Mouse (Mus musculus) left cerebral cortex, adult 18-20 months (tissue): ENCODE measurements around the gene Hcn1. TPM values are rescaled to one million over a fixed set of nuclear protein-coding genes. Genes with fewer than 3 reads are reported as not detected.

Experiments
- DNase-seq, 2 experiments: peaks; one replicate each; pipeline ENCODE4 v3.0.0; 2021 to 2022; ENCODE audit warnings: low spot score in 2 of 2, mixed read lengths in 1 of 2
- long read RNA-seq, 2 experiments: library from polyadenylated mRNA; stranded (forward); transcript quantifications; one replicate each; pipeline ENCODE4 v2.0.0; 2021
- total RNA-seq, 2 experiments: library from RNA; stranded (reverse); gene quantifications; 2 replicates each; pipeline ENCODE4 v1.2.3; 2021

The Hcn1 gene
- 10 to 100 TPM; 35.2 to 36.5 TPM for total RNA-seq
- long read RNA-seq, experiment 1, full-length matches to known transcripts: 11 of 14 reads
- long read RNA-seq, experiment 1, partial matches to known transcripts: 0 of 14 reads
- long read RNA-seq, experiment 1, other reads (novel, unspliced or antisense): 3 of 14 reads
- long read RNA-seq, experiment 2, full-length matches to known transcripts: 8 of 10 reads
- long read RNA-seq, experiment 2, partial matches to known transcripts: 2 of 10 reads
- long read RNA-seq, experiment 2, other reads (novel, unspliced or antisense): 0 of 10 reads

GRCm38 (mm10) chr13:117602181-117602580, at the start of gene Hcn1:
Gene Hcn1, plus strand, starts transcription at chr13:117602320.
- peak; percentile 83 to 91 for DNase-seq

GRCm38 (mm10) chr13:117567251-117567650, 34.9 kb upstream of the Hcn1 start:
- peak; percentile 67 to 74 for DNase-seq

GRCm38 (mm10) chr13:117571747-117572146, 30.4 kb upstream of the Hcn1 start:
- DNase-seq: no peak

- no peak for DNase-seq
These were observed 7.5 kb upstream of the Hcn1 start for GRCm38 (mm10) chr13:117594494-117595182.

- DNase-seq: no peak
These were observed 7.0 kb upstream of the Hcn1 start for GRCm38 (mm10) chr13:117595183-117595532.

GRCm38 (mm10) chr13:117601331-117601965, 672 bp upstream of the Hcn1 start:
- no peak for DNase-seq

- DNase-seq: peak; percentile 28 to 49
These were observed 668 bp downstream of the Hcn1 start for GRCm38 (mm10) chr13:117602617-117603358.

GRCm38 (mm10) chr13:117603421-117603820, 1.3 kb downstream of the Hcn1 start:
- peak; percentile 33 to 36 for DNase-seq

GRCm38 (mm10) chr13:117604073-117604472, 2.0 kb downstream of the Hcn1 start:
- DNase-seq: no peak

GRCm38 (mm10) chr13:117604971-117605750, 3.0 kb downstream of the Hcn1 start:
- no peak for DNase-seq

GRCm38 (mm10) chr13:117611881-117612280, 9.8 kb downstream of the Hcn1 start:
- no peak for DNase-seq

- DNase-seq: no peak
These were observed 17.4 kb downstream of the Hcn1 start for GRCm38 (mm10) chr13:117619544-117619943.

GRCm38 (mm10) chr13:117657501-117657900, 55.4 kb downstream of the Hcn1 start:
- DNase-seq: peak in 1 of 2 experiments; percentile 26

GRCm38 (mm10) chr13:117658414-117659175, 56.5 kb downstream of the Hcn1 start:
- peak in 1 of 2 experiments; percentile 25 for DNase-seq

DNA sequence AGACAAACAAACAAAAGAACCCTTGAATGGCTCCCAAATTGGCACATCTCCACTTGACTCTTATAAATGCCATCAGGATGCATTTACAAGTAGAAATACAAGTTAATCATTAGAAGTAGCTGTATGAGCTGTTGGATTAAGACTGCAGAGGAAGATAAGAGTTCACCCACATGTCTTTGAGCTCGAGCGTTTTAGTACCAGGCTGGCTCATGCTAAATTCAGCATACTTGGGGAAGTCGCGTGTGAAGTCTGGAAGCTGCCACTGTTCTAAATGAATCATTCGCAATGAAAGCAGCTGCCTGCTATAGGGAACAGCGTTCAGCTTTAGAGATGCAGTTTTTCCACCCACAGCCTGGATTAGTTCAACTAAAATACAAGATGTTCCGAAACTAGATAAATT, 57.4 kb downstream of the Hcn1 start:
- DNase-seq: peak; percentile 56 to 71

GRCm38 (mm10) chr13:117662661-117663060, 60.5 kb downstream of the Hcn1 start:
- no peak for DNase-seq

- DNase-seq: no peak
These were observed 67.2 kb downstream of the Hcn1 start for GRCm38 (mm10) chr13:117669303-117669702.

DNA sequence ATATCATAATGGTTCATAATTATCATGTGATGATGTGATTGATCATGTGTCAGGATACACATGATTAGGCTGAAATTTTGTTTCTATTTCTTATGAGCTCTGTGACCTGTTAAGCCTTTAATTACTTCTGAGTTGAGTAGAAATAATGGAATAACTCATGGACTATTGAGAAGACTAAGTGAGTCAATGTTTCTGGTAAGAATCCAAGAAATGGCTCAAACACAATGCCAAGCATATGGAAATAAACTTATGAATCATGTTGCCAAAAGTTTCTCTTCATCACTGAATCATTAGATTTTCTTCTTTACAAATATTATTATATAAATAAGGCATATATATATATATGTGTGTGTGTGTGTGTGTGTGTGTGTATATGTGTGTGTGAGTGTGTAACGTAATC, 69.7 kb downstream of the Hcn1 start:
- DNase-seq: no peak

DNA sequence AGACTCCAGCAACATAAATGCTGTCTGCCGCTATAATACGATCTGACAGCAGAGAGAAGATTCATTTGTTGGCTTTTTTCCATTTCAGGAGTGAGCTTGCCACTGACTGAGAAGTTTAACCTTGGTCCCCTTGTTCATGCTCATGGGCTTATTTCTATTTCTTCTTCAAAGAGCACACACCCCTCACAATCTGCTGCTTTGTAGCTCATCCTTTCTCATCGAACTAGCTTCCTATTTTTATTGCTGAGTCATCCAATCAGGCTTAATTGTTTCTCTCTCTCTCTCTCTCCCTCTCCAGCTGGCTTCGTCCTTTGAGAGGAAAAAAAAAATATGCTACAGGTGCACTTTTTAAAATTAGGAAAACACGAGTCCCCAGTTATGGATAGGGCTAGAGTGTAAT, 74.3 kb downstream of the Hcn1 start:
- DNase-seq: no peak

DNA sequence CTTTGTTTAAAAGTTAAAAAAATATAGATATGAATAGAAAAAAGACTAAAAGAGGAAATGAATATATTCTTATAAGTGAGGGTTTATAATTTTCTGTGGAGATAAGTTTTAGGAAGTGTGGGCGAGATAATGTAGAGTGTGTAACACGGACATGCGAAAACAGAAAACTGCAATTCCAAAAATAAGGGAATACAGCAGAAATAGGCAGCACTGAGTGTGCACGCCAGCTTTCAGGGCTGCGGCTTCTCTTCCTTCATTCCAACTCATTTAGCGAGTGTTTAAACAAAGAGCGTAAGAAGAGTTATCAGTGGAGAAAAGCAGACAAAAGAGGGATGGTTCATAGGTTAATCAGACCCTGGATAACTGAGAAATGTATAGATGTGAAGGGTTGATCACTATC, 85.5 kb downstream of the Hcn1 start:
- peak in 1 of 2 experiments; percentile 22 for DNase-seq
